Mouse (Mus musculus) MEL (cell line): ENCODE measurements at regions not wholly inside any gene's neighbourhood (a gene's known extent, or its start where the extent isn't known, plus 50 kb on each side); places are given as distances from the start of the nearest gene placed in this dataset.

ENCODE experiments used
- DNase-seq: peaks from one replicate; pipeline ENCODE4 v3.0.0; 2011; ENCODE audit warnings: low read depth, low spot score
- H3K27ac ChIP-seq: 2 replicates; pipeline ENCODE4 v1.5.1; 2012; ENCODE audit warnings: low read depth, mild to moderate bottlenecking, control low read depth, low read length, moderate library complexity; ENCODE audit not compliant: control insufficient read depth
- H3K27me3 ChIP-seq, 2 experiments: fragments of 150-350 bp in 1 of 2; sonication (generic) in 1 of 2; 2 replicates each; pipeline ENCODE4 v1.6.1; 2012; ENCODE audit warnings: low read length in 2 of 2, mild to moderate bottlenecking in 2 of 2, improper control_type of control experiment in 1 of 2, moderate library complexity in 1 of 2; ENCODE audit not compliant: insufficient read depth in 2 of 2, control insufficient read depth in 1 of 2
- H3K36me3 ChIP-seq, 2 experiments: 2 replicates each; pipeline ENCODE4 v1.6.1; 2012 to 2014; ENCODE audit warnings: low read length in 2 of 2, improper control_type of control experiment in 1 of 2, inconsistent platforms in 1 of 2, mild to moderate bottlenecking in 1 of 2; ENCODE audit not compliant: insufficient read depth in 2 of 2, control insufficient read depth in 1 of 2
- H3K4me1 ChIP-seq, 2 experiments: fragments of 150-350 bp in 1 of 2; sonication (generic) in 1 of 2; 2 replicates each; pipeline ENCODE4 v1.6.1; 2012; ENCODE audit warnings: low read length in 2 of 2, improper control_type of control experiment in 1 of 2, mild to moderate bottlenecking in 1 of 2; ENCODE audit not compliant: insufficient read depth in 2 of 2, control insufficient read depth in 1 of 2
- H3K4me3 ChIP-seq, 2 experiments: fragments of 150-350 bp in 1 of 2; sonication (generic) in 1 of 2; 2 replicates each; pipeline ENCODE4 v1.5.1; 2012; ENCODE audit warnings: low read depth in 2 of 2, low read length in 2 of 2, mild to moderate bottlenecking in 2 of 2, moderate library complexity in 2 of 2, control low read depth in 1 of 2, improper control_type of control experiment in 1 of 2; ENCODE audit not compliant: control insufficient read depth in 1 of 2, insufficient read depth in 1 of 2
- H3K79me2 ChIP-seq: 2 replicates; pipeline ENCODE4 v1.6.1; 2012; ENCODE audit warnings: mild to moderate bottlenecking, low read length, moderate library complexity; ENCODE audit not compliant: control insufficient read depth, poor library complexity, insufficient read depth
- H3K9ac ChIP-seq: 2 replicates; pipeline ENCODE4 v1.6.1; 2012; ENCODE audit warnings: low read depth, mild to moderate bottlenecking, control low read depth, low read length, moderate library complexity; ENCODE audit not compliant: control insufficient read depth, poor library complexity, severe bottlenecking
- H3K9me3 ChIP-seq: fragments of 150-350 bp; sonication (generic); replicated peaks from 2 replicates; pipeline ENCODE4 v1.6.1; 2012; ENCODE audit warnings: mild to moderate bottlenecking, low read length, improper control_type of control experiment, moderate library complexity; ENCODE audit not compliant: insufficient read depth
- CTCF ChIP-seq, 3 experiments: IDR thresholded peaks in 2 of 3; conservative IDR thresholded peaks in 1 of 3; 2 replicates each; pipeline ENCODE4 v1.5.1; 2011 to 2012; ENCODE audit warnings: low read length in 3 of 3, low read depth in 2 of 3, mild to moderate bottlenecking in 2 of 3, improper control_type of control experiment in 1 of 3, inconsistent platforms in 1 of 3, mixed read lengths in 1 of 3, moderate library complexity in 1 of 3; ENCODE audit not compliant: control insufficient read depth in 1 of 3, insufficient read depth in 1 of 3, poor library complexity in 1 of 3, severe bottlenecking in 1 of 3
- E2F4 ChIP-seq: IDR thresholded peaks from 2 replicates; pipeline ENCODE4 v1.6.1; 2011; ENCODE audit warnings: low read depth, low read length, improper control_type of control experiment, borderline replicate concordance
- EP300 ChIP-seq, 2 experiments: IDR thresholded peaks; 2 replicates each; pipeline ENCODE4 v1.6.1; 2011; ENCODE audit warnings: improper control_type of control experiment in 2 of 2, low read length in 2 of 2, low read depth in 1 of 2, mild to moderate bottlenecking in 1 of 2
- GABPA ChIP-seq: IDR thresholded peaks from 2 replicates; pipeline ENCODE4 v1.6.1; 2012; ENCODE audit warnings: low read depth, mild to moderate bottlenecking, inconsistent platforms, low read length, improper control_type of control experiment, moderate library complexity
- HCFC1 ChIP-seq: IDR thresholded peaks from 2 replicates; pipeline ENCODE4 v1.6.1; 2012; ENCODE audit warnings: low read depth, mild to moderate bottlenecking, inconsistent platforms, low read length, improper control_type of control experiment, moderate library complexity
- JUND ChIP-seq: IDR thresholded peaks from 2 replicates; pipeline ENCODE4 v1.6.1; 2011; ENCODE audit warnings: low read depth, mild to moderate bottlenecking, improper control_type of control experiment, low read length
- MAFK ChIP-seq: IDR thresholded peaks from 2 replicates; pipeline ENCODE4 v1.6.1; 2011; ENCODE audit warnings: low read depth, mild to moderate bottlenecking, low read length, improper control_type of control experiment, borderline replicate concordance
- MEF2A ChIP-seq: IDR thresholded peaks from 2 replicates; pipeline ENCODE4 v1.6.1; 2014; ENCODE audit warnings: low read depth, mild to moderate bottlenecking, inconsistent platforms, low read length, improper control_type of control experiment; ENCODE audit not compliant: poor library complexity, insufficient replicate concordance, severe bottlenecking; ENCODE audit errors: extremely low read depth
- MXI1 ChIP-seq: IDR thresholded peaks from 2 replicates; pipeline ENCODE4 v1.6.1; 2011; ENCODE audit warnings: mild to moderate bottlenecking, low read depth, low read length, improper control_type of control experiment
- MYB ChIP-seq: IDR thresholded peaks from 2 replicates; pipeline ENCODE4 v1.6.1; 2011; ENCODE audit warnings: mild to moderate bottlenecking, low read depth, low read length, improper control_type of control experiment
- NELFE ChIP-seq: IDR thresholded peaks from 2 replicates; pipeline ENCODE4 v1.6.1; 2011; ENCODE audit warnings: low read depth, low read length, improper control_type of control experiment
- NRF1 ChIP-seq: IDR thresholded peaks from 2 replicates; pipeline ENCODE4 v1.6.1; 2014; ENCODE audit warnings: low read depth, mild to moderate bottlenecking, inconsistent platforms, low read length, improper control_type of control experiment, moderate library complexity; ENCODE audit not compliant: poor library complexity, insufficient read depth, severe bottlenecking
- POLR2A ChIP-seq, 2 experiments: IDR thresholded peaks; 2 replicates each; pipeline ENCODE4 v1.6.1; 2011 to 2012; ENCODE audit warnings: low read length in 2 of 2, mild to moderate bottlenecking in 2 of 2, control low read depth in 1 of 2, improper control_type of control experiment in 1 of 2, low read depth in 1 of 2, moderate library complexity in 1 of 2; ENCODE audit not compliant: control insufficient read depth in 1 of 2, insufficient read depth in 1 of 2, poor library complexity in 1 of 2
- POLR2AphosphoS2 ChIP-seq: IDR thresholded peaks from 2 replicates; pipeline ENCODE4 v1.6.1; 2011; ENCODE audit warnings: low read length, improper control_type of control experiment
- RAD21 ChIP-seq: IDR thresholded peaks from 2 replicates; pipeline ENCODE4 v1.6.1; 2011; ENCODE audit warnings: mild to moderate bottlenecking, low read depth, low read length, improper control_type of control experiment
- TAL1 ChIP-seq: IDR thresholded peaks from 2 replicates; pipeline ENCODE4 v1.6.1; 2012; ENCODE audit warnings: mild to moderate bottlenecking, inconsistent platforms, low read length, moderate library complexity, mixed read lengths
- UBTF ChIP-seq: IDR thresholded peaks from 2 replicates; pipeline ENCODE4 v1.6.1; 2012; ENCODE audit warnings: low read depth, mild to moderate bottlenecking, inconsistent platforms, low read length, improper control_type of control experiment, moderate library complexity, borderline replicate concordance; ENCODE audit not compliant: insufficient read depth
- USF2 ChIP-seq, 2 experiments: IDR thresholded peaks; 2 replicates each; pipeline ENCODE4 v1.6.1; 2011 to 2012; ENCODE audit warnings: improper control_type of control experiment in 2 of 2, low read length in 2 of 2, borderline replicate concordance in 1 of 2, inconsistent platforms in 1 of 2, low read depth in 1 of 2, mild to moderate bottlenecking in 1 of 2; ENCODE audit not compliant: insufficient read depth in 1 of 2
- ZC3H11A ChIP-seq: IDR thresholded peaks from 2 replicates; pipeline ENCODE4 v1.6.1; 2012; ENCODE audit warnings: low read depth, mild to moderate bottlenecking, inconsistent platforms, low read length, improper control_type of control experiment

GRCm38 (mm10) chr16:29815632-29816337, 236.7 kb downstream of the Opa1 start:
- Histone ChIP-seq H3K36me3 (no peaks in the 10 kb centered on the region), H3K4me1 (no peaks in the 10 kb centered on the region), H3K27me3 (peaks cover 10 to 20% of the 10 kb centered on the region in 2 experiments), H3K9ac (no peak overlapping the region), H3K4me3 (no peak overlapping the region), H3K9me3 (no peaks in the 10 kb centered on the region), H3K79me2 (no peaks in the 10 kb centered on the region), H3K27ac (no peak overlapping the region)
- DNase-seq: no peak
- TF ChIP-seq E2F4 (no peak), GABPA (no peak), NELFE (no peak), TAL1 (no peak), MAFK (no peak), POLR2AphosphoS2 (no peak), MYB (no peak), MEF2A (no peak), USF2 (IDR thresholded peaks at IDR 0.05; ENCODE audit: borderline replicate concordance in 1 of 2, insufficient read depth in 1 of 2, low read depth in 1 of 2, low read length in 2 of 2) (no peak), EP300 (IDR thresholded peaks at IDR 0.05; ENCODE audit: low read depth in 1 of 2, low read length in 2 of 2) (no peak), UBTF (no peak), JUND (no peak), RAD21 (no peak), CTCF (IDR thresholded peaks at IDR 0.05 in 2 of 3, conservative IDR thresholded peaks at IDR 0.05 in 1 of 3; ENCODE audit: control insufficient read depth in 1 of 3, insufficient read depth in 1 of 3, low read depth in 2 of 3, low read length in 3 of 3, poor library complexity in 1 of 3, severe bottlenecking in 1 of 3) (no peak)

DNA sequence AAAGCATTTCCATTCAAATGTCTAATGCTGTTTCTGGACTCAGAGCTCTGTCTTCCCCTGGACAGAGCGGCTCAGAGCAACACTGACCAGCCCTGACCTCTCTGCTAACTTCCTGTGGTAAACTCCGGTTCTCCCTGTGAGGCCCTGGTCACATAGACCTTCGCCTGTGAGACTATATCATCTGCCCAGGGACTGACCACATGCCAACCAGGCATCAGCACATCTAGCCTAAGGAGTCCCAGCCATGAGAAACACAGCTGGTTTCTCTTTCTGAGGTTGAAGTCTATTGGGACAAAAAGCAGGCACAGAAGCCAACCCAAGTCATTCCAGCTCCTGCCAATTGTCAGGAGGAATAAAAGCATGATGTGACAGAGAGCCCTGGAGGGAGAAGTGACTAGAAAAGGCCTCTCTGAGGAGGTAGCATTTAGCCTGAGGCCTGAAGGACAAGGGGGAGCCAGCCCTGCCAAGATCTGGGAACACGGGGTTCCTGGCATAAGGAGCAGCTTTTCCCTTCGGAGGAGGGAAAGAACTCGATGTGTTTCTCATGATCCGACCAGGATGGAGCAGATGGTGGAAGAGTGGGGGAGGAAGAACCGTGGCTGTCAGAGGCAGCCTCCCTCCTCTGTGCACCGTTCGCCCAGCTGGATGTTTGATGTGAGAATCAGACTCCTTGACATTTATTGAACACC, 237.7 kb downstream of the Opa1 start:
- H3K27ac ChIP-seq: no peak overlapping the region
- H3K27me3 ChIP-seq: peaks cover 7 to 14% of the 10 kb centered on the region in 2 experiments; a peak in 3 of 4 replicates
- no peaks in the 10 kb centered on the region for H3K4me1 ChIP-seq
- H3K79me2 ChIP-seq: no peaks in the 10 kb centered on the region
- TF ChIP-seq NRF1: no peak
- TF ChIP-seq ZC3H11A: no peak
- no peak for TF ChIP-seq TAL1
- no peak for TF ChIP-seq MXI1
- TF ChIP-seq HCFC1: no peak
- TF ChIP-seq CTCF (IDR thresholded peaks at IDR 0.05 in 2 of 3, conservative IDR thresholded peaks at IDR 0.05 in 1 of 3; ENCODE audit: control insufficient read depth in 1 of 3, insufficient read depth in 1 of 3, low read depth in 2 of 3, low read length in 3 of 3, poor library complexity in 1 of 3, severe bottlenecking in 1 of 3): no peak
- no peak for TF ChIP-seq E2F4
- no peak for TF ChIP-seq POLR2A (IDR thresholded peaks at IDR 0.05; ENCODE audit: control insufficient read depth in 1 of 2, insufficient read depth in 1 of 2, low read depth in 1 of 2, low read length in 2 of 2, poor library complexity in 1 of 2)
- TF ChIP-seq MYB: no peak
- no peaks in the 10 kb centered on the region for H3K9me3 ChIP-seq
- H3K4me3 ChIP-seq: no peak overlapping the region
- DNase-seq: no peak
- H3K36me3 ChIP-seq: no peaks in the 10 kb centered on the region
- H3K9ac ChIP-seq: no peak overlapping the region
